Comparison of ENCODE assay signal across 8 mouse cellular contexts in the genomic region with DNA sequence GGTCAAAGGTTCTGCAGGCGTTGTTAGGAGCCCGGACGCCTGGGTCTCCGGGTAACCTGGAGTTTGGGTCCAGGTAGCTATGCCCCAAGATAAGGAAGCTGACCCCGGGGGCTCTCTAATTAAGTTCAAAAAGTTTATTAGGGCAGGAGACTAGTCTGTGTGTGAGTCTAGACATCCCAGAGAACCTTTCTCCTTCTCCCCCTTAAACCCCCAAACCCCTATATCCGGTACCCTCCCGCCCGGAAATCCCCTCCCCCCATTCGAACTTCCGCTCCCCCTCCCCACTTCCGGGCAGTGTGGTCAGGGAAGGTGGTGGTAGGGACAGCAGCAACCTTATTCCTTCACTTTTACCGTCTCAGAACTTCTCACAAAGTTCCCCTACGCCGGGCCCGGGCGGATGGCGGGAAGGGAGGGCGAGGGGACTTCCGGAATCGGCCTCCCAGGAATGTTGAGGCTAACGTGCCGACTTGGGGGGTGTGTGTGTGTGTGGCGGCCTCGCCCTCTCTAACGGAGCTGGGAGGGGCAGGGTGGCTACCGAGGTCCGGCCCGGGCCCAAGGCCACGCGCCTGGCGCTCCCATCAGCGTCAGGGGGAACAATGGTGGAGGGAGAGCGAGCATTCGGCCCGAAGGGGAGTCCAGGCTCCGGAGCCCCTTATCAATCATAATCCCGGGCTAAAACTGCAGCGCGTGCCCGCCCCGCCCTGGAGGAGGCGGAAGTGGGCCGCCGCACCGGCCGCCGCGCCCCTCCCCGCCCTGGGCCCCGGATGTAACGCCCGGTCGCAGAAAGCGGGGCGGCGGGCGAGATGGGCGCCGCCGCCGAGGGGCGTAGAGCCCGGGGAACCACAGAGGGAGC. TPM values are rescaled to one million over a fixed set of nuclear protein-coding genes. Genes with fewer than 3 reads are reported as not detected.
DNase-seq lines count a peak whose midpoint lies in the region; ATAC-seq lines count a peak whose summit lies in the region.

No protein-coding gene starts in this region.

- H3K27ac ChIP-seq in intestine, embryonic 16.5 days (ENCODE audit: low read length): peak overlapping the region; percentile 100
- peak overlapping the region; percentile 99 for H3K27ac ChIP-seq in liver, embryonic 16.5 days (ENCODE audit: low read length)
- H3K27ac ChIP-seq in neural tube, embryonic 11.5 days (ENCODE audit: low read depth, low read length): peak overlapping the region; percentile 97

- peak overlapping the region; percentile 85 for H3K4me2 ChIP-seq in intestine, embryonic 16.5 days (ENCODE audit: low read depth, low read length)
- H3K4me2 ChIP-seq in liver, embryonic 16.5 days (ENCODE audit: low read depth, low read length): peak overlapping the region; percentile 92
- peak overlapping the region; percentile 86 for H3K4me2 ChIP-seq in neural tube, embryonic 11.5 days (ENCODE audit: low read depth)

- H3K4me1 ChIP-seq in intestine, embryonic 16.5 days (ENCODE audit: control insufficient read depth, insufficient read depth, low read length): peaks cover 63% of the 10 kb centered on the region
- H3K4me1 ChIP-seq in liver, embryonic 16.5 days (ENCODE audit: control insufficient read depth, low read depth, low read length): peaks cover 64% of the 10 kb centered on the region
- peaks cover 24% of the 10 kb centered on the region for H3K4me1 ChIP-seq in neural tube, embryonic 11.5 days (ENCODE audit: control insufficient read depth, insufficient read depth, low read length)

- H3K27me3 ChIP-seq in intestine, embryonic 16.5 days (replicated peaks; ENCODE audit: control insufficient read depth, insufficient read depth, low read length): no peaks in the 10 kb centered on the region
- peaks cover 2% of the 10 kb centered on the region; the same call in 1 of the 2 replicates for H3K27me3 ChIP-seq in liver, embryonic 16.5 days (ENCODE audit: control insufficient read depth, insufficient read depth, low read depth, low read length)
- no peaks in the 10 kb centered on the region for H3K27me3 ChIP-seq in neural tube, embryonic 11.5 days (ENCODE audit: control insufficient read depth, insufficient read depth, low read length)

- H3K36me3 ChIP-seq in intestine, embryonic 16.5 days (ENCODE audit: control insufficient read depth, insufficient read depth, low read length): peaks cover 18% of the 10 kb centered on the region
- peaks cover 39% of the 10 kb centered on the region for H3K36me3 ChIP-seq in liver, embryonic 16.5 days (ENCODE audit: control insufficient read depth, insufficient read depth)
- H3K36me3 ChIP-seq in neural tube, embryonic 11.5 days (ENCODE audit: control insufficient read depth, insufficient read depth, low read length): peaks cover 13% of the 10 kb centered on the region

- DNase-seq in 3T3-L1 (ENCODE audit: low read depth, low spot score): peak; percentile 66
- DNase-seq in R1 (ENCODE audit: low read depth, low spot score): peak; percentile 81
- DNase-seq in cerebellum, postnatal 25 days: peak; percentile 74 to 85
- peak; percentile 61 to 76 for DNase-seq in gastrocnemius, postnatal 4 days (ENCODE audit: low spot score in 2 of 2)
- DNase-seq in neural tube, embryonic 11.5 days (ENCODE audit: low spot score): peak; percentile 80
- peak; percentile 81 for DNase-seq in testis, postnatal 14 days (ENCODE audit: low spot score)

- WGBS in intestine, embryonic 16.5 days: under 1% methylated on average over 62 of the region's 63 CpGs
- WGBS in liver, embryonic 16.5 days (ENCODE audit: insufficient replicate concordance): 1% methylated on average over 50 of the region's 63 CpGs
- WGBS in neural tube, embryonic 11.5 days: 1% methylated on average over 45 of the region's 63 CpGs

- peak; percentile 46 for ATAC-seq in intestine, embryonic 16.5 days
- ATAC-seq in liver, embryonic 16.5 days (ENCODE audit: low read depth): peak; percentile 73
- ATAC-seq in neural tube, embryonic 11.5 days (ENCODE audit: insufficient read depth, low FRiP score, low TSS enrichment): peak; percentile 60

- no peaks in the 10 kb centered on the region for H3K9me3 ChIP-seq in intestine, embryonic 16.5 days (ENCODE audit: control insufficient read depth, low read length)
- no peaks in the 10 kb centered on the region for H3K9me3 ChIP-seq in liver, embryonic 16.5 days (replicated peaks; ENCODE audit: control insufficient read depth, low read length)
- H3K9me3 ChIP-seq in neural tube, embryonic 11.5 days (ENCODE audit: control insufficient read depth, low read length): no peaks in the 10 kb centered on the region

- H3K9ac ChIP-seq in intestine, embryonic 16.5 days (ENCODE audit: low read depth, low read length): peak overlapping the region; percentile 100
- peak overlapping the region; percentile 100 for H3K9ac ChIP-seq in liver, embryonic 16.5 days (ENCODE audit: low read depth, low read length)
- H3K9ac ChIP-seq in neural tube, embryonic 11.5 days (ENCODE audit: low read length): peak overlapping the region; percentile 98

- peak overlapping the region; percentile 99 for H3K4me3 ChIP-seq in intestine, embryonic 16.5 days (ENCODE audit: low read length)
- peak overlapping the region; percentile 99 for H3K4me3 ChIP-seq in liver, embryonic 16.5 days (ENCODE audit: low read depth, low read length)
- H3K4me3 ChIP-seq in neural tube, embryonic 11.5 days (ENCODE audit: low read depth, low read length): peak overlapping the region; percentile 100

RNA-seq across cellular contexts. Expression of a gene that starts 0.9 kb away (rescaled TPM):
- 100 to 1,000 TPM; 620 to 621 TPM for total RNA-seq in gastrocnemius, postnatal 4 days (2021)
- polyA plus RNA-seq in intestine, embryonic 16.5 days (2015; fragmentation: Nextera tagmentation; extraction: Ambion mirVana): 2,307 and 2,326 TPM in 2 replicates
- polyA plus RNA-seq in liver, embryonic 16.5 days (2015; fragmentation: Nextera tagmentation; extraction: Ambion mirVana): 899 and 965 TPM in 2 replicates
- 1,399 and 1,464 TPM in 2 replicates for polyA plus RNA-seq in neural tube, embryonic 11.5 days (2014; fragmentation: Nextera tagmentation; extraction: Ambion mirVana)

RNA-seq across cellular contexts. Expression of a gene that starts 3.4 kb away (rescaled TPM):
- total RNA-seq in gastrocnemius, postnatal 4 days (2021): 1,000 to 10,000 TPM; 4,042 to 4,361 TPM
- 12.8 and 13.5 TPM in 2 replicates for polyA plus RNA-seq in intestine, embryonic 16.5 days (2015; fragmentation: Nextera tagmentation; extraction: Ambion mirVana)
- polyA plus RNA-seq in liver, embryonic 16.5 days (2015; fragmentation: Nextera tagmentation; extraction: Ambion mirVana): 11.6 and 22.1 TPM in 2 replicates
- 39.3 and 48.9 TPM in 2 replicates for polyA plus RNA-seq in neural tube, embryonic 11.5 days (2014; fragmentation: Nextera tagmentation; extraction: Ambion mirVana)

RNA-seq across cellular contexts. Expression of a gene that starts 6.3 kb away (rescaled TPM):
- total RNA-seq in gastrocnemius, postnatal 4 days (2021): 100 to 1,000 TPM; 222 TPM
- 215 and 216 TPM in 2 replicates for polyA plus RNA-seq in intestine, embryonic 16.5 days (2015; fragmentation: Nextera tagmentation; extraction: Ambion mirVana)
- 74.5 and 79.2 TPM in 2 replicates for polyA plus RNA-seq in liver, embryonic 16.5 days (2015; fragmentation: Nextera tagmentation; extraction: Ambion mirVana)
- 142 and 146 TPM in 2 replicates for polyA plus RNA-seq in neural tube, embryonic 11.5 days (2014; fragmentation: Nextera tagmentation; extraction: Ambion mirVana)

RNA-seq across cellular contexts. Expression of a gene that starts 6.5 kb away (rescaled TPM):
- 10 to 100 TPM; 43.5 to 44.0 TPM for total RNA-seq in gastrocnemius, postnatal 4 days (2021)
- 121 and 123 TPM in 2 replicates for polyA plus RNA-seq in intestine, embryonic 16.5 days (2015; fragmentation: Nextera tagmentation; extraction: Ambion mirVana)
- polyA plus RNA-seq in liver, embryonic 16.5 days (2015; fragmentation: Nextera tagmentation; extraction: Ambion mirVana): 76.4 and 79.6 TPM in 2 replicates
- 86.4 and 92.9 TPM in 2 replicates for polyA plus RNA-seq in neural tube, embryonic 11.5 days (2014; fragmentation: Nextera tagmentation; extraction: Ambion mirVana)

RNA-seq across cellular contexts. Expression of a gene that starts 14.6 kb away (rescaled TPM):
- under 1 TPM; 0.32 to 0.39 TPM for total RNA-seq in gastrocnemius, postnatal 4 days (2021)
- polyA plus RNA-seq in intestine, embryonic 16.5 days (2015; fragmentation: Nextera tagmentation; extraction: Ambion mirVana): 0.05 and 0.06 TPM in 2 replicates
- polyA plus RNA-seq in liver, embryonic 16.5 days (2015; fragmentation: Nextera tagmentation; extraction: Ambion mirVana): 2.3 and 3.9 TPM in 2 replicates
- 1.3 and 1.6 TPM in 2 replicates for polyA plus RNA-seq in neural tube, embryonic 11.5 days (2014; fragmentation: Nextera tagmentation; extraction: Ambion mirVana)

Comparison
In these comparisons a context has a peak if more than half of its experiments do, and no peak if none do; other contexts are left out.
1. Peak in every context shown above with its lines: DNase-seq, ATAC-seq, H3K4me3 ChIP-seq and H3K27ac ChIP-seq.